Mouse (Mus musculus) MEL (cell line): ENCODE measurements at regions not wholly inside any gene's neighbourhood (a gene's known extent, or its start where the extent isn't known, plus 50 kb on each side); places are given as distances from the start of the nearest gene placed in this dataset.

Experiments
- DNase-seq: peaks from one replicate; pipeline ENCODE4 v3.0.0; 2011; ENCODE audit warnings: low read depth, low spot score
- H3K27ac ChIP-seq: 2 replicates; pipeline ENCODE4 v1.5.1; 2012; ENCODE audit warnings: low read depth, mild to moderate bottlenecking, control low read depth, low read length, moderate library complexity; ENCODE audit not compliant: control insufficient read depth
- H3K27me3 ChIP-seq, 2 experiments: fragments of 150-350 bp in 1 of 2; sonication (generic) in 1 of 2; 2 replicates each; pipeline ENCODE4 v1.6.1; 2012; ENCODE audit warnings: low read length in 2 of 2, mild to moderate bottlenecking in 2 of 2, improper control_type of control experiment in 1 of 2, moderate library complexity in 1 of 2; ENCODE audit not compliant: insufficient read depth in 2 of 2, control insufficient read depth in 1 of 2
- H3K36me3 ChIP-seq, 2 experiments: 2 replicates each; pipeline ENCODE4 v1.6.1; 2012 to 2014; ENCODE audit warnings: low read length in 2 of 2, improper control_type of control experiment in 1 of 2, inconsistent platforms in 1 of 2, mild to moderate bottlenecking in 1 of 2; ENCODE audit not compliant: insufficient read depth in 2 of 2, control insufficient read depth in 1 of 2
- H3K4me1 ChIP-seq, 2 experiments: fragments of 150-350 bp in 1 of 2; sonication (generic) in 1 of 2; 2 replicates each; pipeline ENCODE4 v1.6.1; 2012; ENCODE audit warnings: low read length in 2 of 2, improper control_type of control experiment in 1 of 2, mild to moderate bottlenecking in 1 of 2; ENCODE audit not compliant: insufficient read depth in 2 of 2, control insufficient read depth in 1 of 2
- H3K4me3 ChIP-seq, 2 experiments: fragments of 150-350 bp in 1 of 2; sonication (generic) in 1 of 2; 2 replicates each; pipeline ENCODE4 v1.5.1; 2012; ENCODE audit warnings: low read depth in 2 of 2, low read length in 2 of 2, mild to moderate bottlenecking in 2 of 2, moderate library complexity in 2 of 2, control low read depth in 1 of 2, improper control_type of control experiment in 1 of 2; ENCODE audit not compliant: control insufficient read depth in 1 of 2, insufficient read depth in 1 of 2
- H3K79me2 ChIP-seq: 2 replicates; pipeline ENCODE4 v1.6.1; 2012; ENCODE audit warnings: mild to moderate bottlenecking, low read length, moderate library complexity; ENCODE audit not compliant: control insufficient read depth, poor library complexity, insufficient read depth
- H3K9ac ChIP-seq: 2 replicates; pipeline ENCODE4 v1.6.1; 2012; ENCODE audit warnings: low read depth, mild to moderate bottlenecking, control low read depth, low read length, moderate library complexity; ENCODE audit not compliant: control insufficient read depth, poor library complexity, severe bottlenecking
- H3K9me3 ChIP-seq: fragments of 150-350 bp; sonication (generic); replicated peaks from 2 replicates; pipeline ENCODE4 v1.6.1; 2012; ENCODE audit warnings: mild to moderate bottlenecking, low read length, improper control_type of control experiment, moderate library complexity; ENCODE audit not compliant: insufficient read depth
- BHLHE40 ChIP-seq: IDR thresholded peaks from 2 replicates; pipeline ENCODE4 v1.6.1; 2012; ENCODE audit warnings: low read depth, mild to moderate bottlenecking, inconsistent platforms, low read length, improper control_type of control experiment, borderline replicate concordance
- CHD1 ChIP-seq: IDR thresholded peaks from 2 replicates; pipeline ENCODE4 v1.6.1; 2012; ENCODE audit warnings: low read depth, mild to moderate bottlenecking, inconsistent platforms, low read length, improper control_type of control experiment
- CTCF ChIP-seq, 3 experiments: IDR thresholded peaks in 2 of 3; conservative IDR thresholded peaks in 1 of 3; 2 replicates each; pipeline ENCODE4 v1.5.1; 2011 to 2012; ENCODE audit warnings: low read length in 3 of 3, low read depth in 2 of 3, mild to moderate bottlenecking in 2 of 3, improper control_type of control experiment in 1 of 3, inconsistent platforms in 1 of 3, mixed read lengths in 1 of 3, moderate library complexity in 1 of 3; ENCODE audit not compliant: control insufficient read depth in 1 of 3, insufficient read depth in 1 of 3, poor library complexity in 1 of 3, severe bottlenecking in 1 of 3
- E2F4 ChIP-seq: IDR thresholded peaks from 2 replicates; pipeline ENCODE4 v1.6.1; 2011; ENCODE audit warnings: low read depth, low read length, improper control_type of control experiment, borderline replicate concordance
- ELF1 ChIP-seq: IDR thresholded peaks from 2 replicates; pipeline ENCODE4 v1.6.1; 2014; ENCODE audit warnings: low read depth, mild to moderate bottlenecking, inconsistent platforms, low read length, improper control_type of control experiment, moderate library complexity
- EP300 ChIP-seq, 2 experiments: IDR thresholded peaks; 2 replicates each; pipeline ENCODE4 v1.6.1; 2011; ENCODE audit warnings: improper control_type of control experiment in 2 of 2, low read length in 2 of 2, low read depth in 1 of 2, mild to moderate bottlenecking in 1 of 2
- GATA1 ChIP-seq: IDR thresholded peaks from 2 replicates; pipeline ENCODE4 v1.6.1; 2011; ENCODE audit warnings: low read depth, low read length, improper control_type of control experiment
- HCFC1 ChIP-seq: IDR thresholded peaks from 2 replicates; pipeline ENCODE4 v1.6.1; 2012; ENCODE audit warnings: low read depth, mild to moderate bottlenecking, inconsistent platforms, low read length, improper control_type of control experiment, moderate library complexity
- JUND ChIP-seq: IDR thresholded peaks from 2 replicates; pipeline ENCODE4 v1.6.1; 2011; ENCODE audit warnings: low read depth, mild to moderate bottlenecking, improper control_type of control experiment, low read length
- KAT2A ChIP-seq: conservative IDR thresholded peaks from 2 replicates; pipeline ENCODE4 v1.6.1; 2012; ENCODE audit warnings: low read depth, low read length, improper control_type of control experiment, inconsistent platforms
- MAFK ChIP-seq: IDR thresholded peaks from 2 replicates; pipeline ENCODE4 v1.6.1; 2011; ENCODE audit warnings: low read depth, mild to moderate bottlenecking, low read length, improper control_type of control experiment, borderline replicate concordance
- MAX ChIP-seq: IDR thresholded peaks from 2 replicates; pipeline ENCODE4 v1.6.1; 2011; ENCODE audit warnings: low read length, improper control_type of control experiment
- MEF2A ChIP-seq: IDR thresholded peaks from 2 replicates; pipeline ENCODE4 v1.6.1; 2014; ENCODE audit warnings: low read depth, mild to moderate bottlenecking, inconsistent platforms, low read length, improper control_type of control experiment; ENCODE audit not compliant: poor library complexity, insufficient replicate concordance, severe bottlenecking; ENCODE audit errors: extremely low read depth
- MXI1 ChIP-seq: IDR thresholded peaks from 2 replicates; pipeline ENCODE4 v1.6.1; 2011; ENCODE audit warnings: mild to moderate bottlenecking, low read depth, low read length, improper control_type of control experiment
- RCOR1 ChIP-seq: IDR thresholded peaks from 2 replicates; pipeline ENCODE4 v1.6.1; 2012; ENCODE audit warnings: low read depth, mild to moderate bottlenecking, inconsistent platforms, low read length, improper control_type of control experiment
- SMC3 ChIP-seq: IDR thresholded peaks from 2 replicates; pipeline ENCODE4 v1.6.1; 2011; ENCODE audit warnings: low read depth, low read length, improper control_type of control experiment
- TCF12 ChIP-seq: IDR thresholded peaks from 2 replicates; pipeline ENCODE4 v1.6.1; 2014; ENCODE audit warnings: low read depth, mild to moderate bottlenecking, inconsistent platforms, low read length, improper control_type of control experiment, moderate library complexity
- UBTF ChIP-seq: IDR thresholded peaks from 2 replicates; pipeline ENCODE4 v1.6.1; 2012; ENCODE audit warnings: low read depth, mild to moderate bottlenecking, inconsistent platforms, low read length, improper control_type of control experiment, moderate library complexity, borderline replicate concordance; ENCODE audit not compliant: insufficient read depth
- USF1 ChIP-seq: IDR thresholded peaks from 2 replicates; pipeline ENCODE4 v1.6.1; 2014; ENCODE audit warnings: low read depth, mild to moderate bottlenecking, inconsistent platforms, low read length, improper control_type of control experiment, moderate library complexity
- USF2 ChIP-seq, 2 experiments: IDR thresholded peaks; 2 replicates each; pipeline ENCODE4 v1.6.1; 2011 to 2012; ENCODE audit warnings: improper control_type of control experiment in 2 of 2, low read length in 2 of 2, borderline replicate concordance in 1 of 2, inconsistent platforms in 1 of 2, low read depth in 1 of 2, mild to moderate bottlenecking in 1 of 2; ENCODE audit not compliant: insufficient read depth in 1 of 2
- ZC3H11A ChIP-seq: IDR thresholded peaks from 2 replicates; pipeline ENCODE4 v1.6.1; 2012; ENCODE audit warnings: low read depth, mild to moderate bottlenecking, inconsistent platforms, low read length, improper control_type of control experiment
- ZKSCAN1 ChIP-seq: IDR thresholded peaks from 2 replicates; pipeline ENCODE4 v1.6.1; 2012; ENCODE audit warnings: low read depth, mild to moderate bottlenecking, inconsistent platforms, low read length, improper control_type of control experiment, moderate library complexity
- ZMIZ1 ChIP-seq: IDR thresholded peaks from 2 replicates; pipeline ENCODE4 v1.6.1; 2012; ENCODE audit warnings: low read depth, mild to moderate bottlenecking, inconsistent platforms, low read length, improper control_type of control experiment, moderate library complexity
- ZNF384 ChIP-seq: IDR thresholded peaks from 2 replicates; pipeline ENCODE4 v1.6.1; 2012; ENCODE audit warnings: low read depth, mild to moderate bottlenecking, inconsistent platforms, low read length, improper control_type of control experiment

- H3K9me3 ChIP-seq, result no peaks in the 10 kb centered on the region
- no peaks in the 10 kb centered on the region for H3K27me3 ChIP-seq
- TF ChIP-seq TCF12, result no peak
- no peak for TF ChIP-seq UBTF
- no peak for TF ChIP-seq MXI1
- no peak for TF ChIP-seq JUND
- TF ChIP-seq ZMIZ1, result no peak
- peak; percentile 78 for TF ChIP-seq ZNF384
- TF ChIP-seq ZC3H11A, result no peak
- TF ChIP-seq HCFC1, result no peak
- H3K9ac ChIP-seq, result no peak overlapping the region
- H3K79me2 ChIP-seq, result no peaks in the 10 kb centered on the region
- peak overlapping the region; percentile 29 to 37; a peak in 3 of 4 replicates for H3K4me3 ChIP-seq
- H3K27ac ChIP-seq, result no peak overlapping the region
- peak; percentile 7 for DNase-seq
- H3K4me1 ChIP-seq, result no peaks in the 10 kb centered on the region
- no peaks in the 10 kb centered on the region for H3K36me3 ChIP-seq
These were observed 783.7 kb downstream of the Car8 start for GRCm38 (mm10) chr4:7455130-7455529.

GRCm38 (mm10) chr4:7452678-7453077 is 786.2 kb downstream of the Car8 start:
- DNase-seq, result no peak
- no peak overlapping the region for H3K27ac ChIP-seq
- H3K36me3 ChIP-seq, result no peaks in the 10 kb centered on the region
- no peak for TF ChIP-seq USF2 (IDR thresholded peaks at IDR 0.05; ENCODE audit: borderline replicate concordance in 1 of 2, insufficient read depth in 1 of 2, low read depth in 1 of 2, low read length in 2 of 2)
- no peak for TF ChIP-seq SMC3
- H3K4me1 ChIP-seq, result no peaks in the 10 kb centered on the region
- H3K79me2 ChIP-seq, result no peaks in the 10 kb centered on the region
- H3K9ac ChIP-seq, result no peak overlapping the region
- no peak overlapping the region for H3K4me3 ChIP-seq
- H3K27me3 ChIP-seq, result no peaks in the 10 kb centered on the region
- no peaks in the 10 kb centered on the region for H3K9me3 ChIP-seq

GRCm38 (mm10) chr4:7450991-7451390 is 787.9 kb downstream of the Car8 start:
- no peak for DNase-seq
- no peak overlapping the region for H3K27ac ChIP-seq
- TF ChIP-seq ELF1 (no peak), ZKSCAN1 (no peak), CTCF (IDR thresholded peaks at IDR 0.05 in 2 of 3, conservative IDR thresholded peaks at IDR 0.05 in 1 of 3; ENCODE audit: control insufficient read depth in 1 of 3, insufficient read depth in 1 of 3, low read depth in 2 of 3, low read length in 3 of 3, poor library complexity in 1 of 3, severe bottlenecking in 1 of 3) (no peak), MAFK (no peak), MAX (no peak), KAT2A (no peak), EP300 (IDR thresholded peaks at IDR 0.05; ENCODE audit: low read depth in 1 of 2, low read length in 2 of 2) (no peak), E2F4 (no peak), TCF12 (no peak), RCOR1 (no peak), MEF2A (no peak), CHD1 (no peak), ZMIZ1 (no peak), SMC3 (no peak), BHLHE40 (no peak), USF1 (no peak), GATA1 (no peak)
- TF ChIP-seq, all 39 proteins: peak for 0
- H3K9me3 ChIP-seq, result no peaks in the 10 kb centered on the region
- H3K9ac ChIP-seq, result no peak overlapping the region
- no peaks in the 10 kb centered on the region for H3K79me2 ChIP-seq
- H3K27me3 ChIP-seq, result no peaks in the 10 kb centered on the region
- no peak overlapping the region for H3K4me3 ChIP-seq
- no peaks in the 10 kb centered on the region for H3K4me1 ChIP-seq
- H3K36me3 ChIP-seq, result no peaks in the 10 kb centered on the region
